Mouse (Mus musculus): ENCODE data around the gene Pgc.
A peak's percentile ranks its signal among the peaks of the same experiment; 100 is the strongest.

The Pgc gene

GRCm38 (mm10) chr17:47726566-47726965 lies at the start of gene Pgc:
Pgc (plus strand) TSS chr17:47726842.
- no peak for DNase-seq (ENCODE audit: low spot score in 2 of 2)

- DNase-seq (ENCODE audit: low spot score in 2 of 2), result no peak
Measured at GRCm38 (mm10) chr17:47678238-47678637, 48.4 kb upstream of the Pgc start.

- no peak for DNase-seq (ENCODE audit: low spot score in 2 of 2)
Measured at GRCm38 (mm10) chr17:47678702-47679101, 47.9 kb upstream of the Pgc start.

- DNase-seq (ENCODE audit: low spot score in 2 of 2), result no peak
Measured at GRCm38 (mm10) chr17:47682836-47683235, 43.8 kb upstream of the Pgc start.

- peak; percentile 93 to 94 for DNase-seq (ENCODE audit: low spot score in 2 of 2)
Measured at GRCm38 (mm10) chr17:47687409-47688343, 39.0 kb upstream of the Pgc start.

GRCm38 (mm10) chr17:47688344-47688607 lies 38.4 kb upstream of the Pgc start, which contains the start of gene Tomm6:
Tomm6 (minus strand) TSS chr17:47688386.
- DNase-seq (ENCODE audit: low spot score in 2 of 2), result no peak

- peak; percentile 34 to 46 for DNase-seq (ENCODE audit: low spot score in 2 of 2)
Measured at GRCm38 (mm10) chr17:47688608-47689575, 37.8 kb upstream of the Pgc start, which contains the start of gene Frs3. Frs3 (plus strand) TSS chr17:47689030.

GRCm38 (mm10) chr17:47689894-47690293 lies 36.7 kb upstream of the Pgc start:
- no peak for DNase-seq (ENCODE audit: low spot score in 2 of 2)

- DNase-seq (ENCODE audit: low spot score in 2 of 2), result no peak
Measured at GRCm38 (mm10) chr17:47691650-47692049, 35.0 kb upstream of the Pgc start.

- no peak for DNase-seq (ENCODE audit: low spot score in 2 of 2)
Measured at GRCm38 (mm10) chr17:47693671-47694441, 32.8 kb upstream of the Pgc start.

GRCm38 (mm10) chr17:47694442-47694502 lies 32.4 kb upstream of the Pgc start, which contains the start of gene Gm21981:
Gm21981 (minus strand) TSS chr17:47694455.
- no peak for DNase-seq (ENCODE audit: low spot score in 2 of 2)

GRCm38 (mm10) chr17:47694503-47695336 lies 31.9 kb upstream of the Pgc start, which contains the start of gene Prickle4:
Prickle4 (minus strand) TSS chr17:47694736.
- peak; percentile 91 to 94 for DNase-seq (ENCODE audit: low spot score in 2 of 2)

GRCm38 (mm10) chr17:47695337-47695710 lies 31.3 kb upstream of the Pgc start:
- DNase-seq (ENCODE audit: low spot score in 2 of 2), result no peak

- DNase-seq (ENCODE audit: low spot score in 2 of 2), result no peak
Measured at GRCm38 (mm10) chr17:47698156-47698555, 28.5 kb upstream of the Pgc start.

GRCm38 (mm10) chr17:47699055-47699454 lies 27.6 kb upstream of the Pgc start:
- no peak for DNase-seq (ENCODE audit: low spot score in 2 of 2)

GRCm38 (mm10) chr17:47701793-47702192 lies 24.8 kb upstream of the Pgc start:
- no peak for DNase-seq (ENCODE audit: low spot score in 2 of 2)

- no peak for DNase-seq (ENCODE audit: low spot score in 2 of 2)
Measured at GRCm38 (mm10) chr17:47702548-47703345, 23.9 kb upstream of the Pgc start.

- DNase-seq (ENCODE audit: low spot score in 2 of 2), result no peak
Measured at GRCm38 (mm10) chr17:47703556-47703955, 23.1 kb upstream of the Pgc start.

GRCm38 (mm10) chr17:47704692-47705091 lies 21.9 kb upstream of the Pgc start:
- DNase-seq (ENCODE audit: low spot score in 2 of 2), result no peak

GRCm38 (mm10) chr17:47706196-47706595 lies 20.4 kb upstream of the Pgc start:
- DNase-seq (ENCODE audit: low spot score in 2 of 2), result no peak

Data from spleen, postnatal 36 days (tissue).